Mouse (Mus musculus): ENCODE data around the gene Lpxn.

DNA sequence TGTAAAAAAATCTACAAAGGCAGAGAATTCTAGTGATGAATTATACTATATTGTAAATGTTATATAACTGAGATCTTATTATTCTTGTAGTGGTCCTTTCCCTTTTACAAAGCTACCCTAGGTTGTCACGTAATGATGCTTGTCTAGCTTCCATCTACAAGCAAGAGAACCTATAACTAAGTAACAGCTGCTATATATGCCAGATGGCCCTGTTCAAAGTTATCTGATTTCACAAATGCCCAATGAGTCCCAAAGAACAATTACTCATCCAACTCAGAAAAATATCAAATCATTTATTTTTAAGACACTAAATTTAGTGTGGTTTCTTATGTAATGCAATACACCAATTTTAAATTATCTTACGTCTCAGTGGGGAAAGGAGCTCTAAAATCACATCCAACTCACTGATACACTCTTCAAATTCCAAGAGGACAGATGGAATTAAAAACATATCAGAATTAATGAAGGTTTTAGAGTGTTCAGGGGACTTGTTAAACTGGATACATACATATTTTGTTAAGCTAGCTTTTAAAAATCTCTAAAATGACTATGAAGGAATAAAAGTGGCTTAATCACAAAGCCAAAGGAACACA lies 9.1 kb upstream of the Lpxn start:
- TF ChIP-seq CTCF (IDR thresholded peaks at IDR 0.05; ENCODE audit: low read depth, low read length) (no peak), POLR2A (IDR thresholded peaks at IDR 0.05; ENCODE audit: extremely low read depth, insufficient read depth, low read length) (no peak)
